Mouse (Mus musculus) layer of hippocampus, adult 8-10 months (tissue): ENCODE measurements around the gene Gm29666. TPM values are rescaled to one million over a fixed set of nuclear protein-coding genes. Genes with fewer than 3 reads are reported as not detected.

ENCODE experiments used
- DNase-seq, 2 experiments: peaks; one replicate each; pipeline ENCODE4 v3.0.0; 2022; ENCODE audit warnings: low spot score in 2 of 2
- total RNA-seq, 4 experiments: library from RNA; stranded (reverse); gene quantifications; 2 replicates each; pipeline ENCODE4 v1.2.4; 2022

Gm29666 gene
- total RNA-seq: 1 to 10 TPM; 1.3 to 1.8 (median 1.7) TPM

DNA sequence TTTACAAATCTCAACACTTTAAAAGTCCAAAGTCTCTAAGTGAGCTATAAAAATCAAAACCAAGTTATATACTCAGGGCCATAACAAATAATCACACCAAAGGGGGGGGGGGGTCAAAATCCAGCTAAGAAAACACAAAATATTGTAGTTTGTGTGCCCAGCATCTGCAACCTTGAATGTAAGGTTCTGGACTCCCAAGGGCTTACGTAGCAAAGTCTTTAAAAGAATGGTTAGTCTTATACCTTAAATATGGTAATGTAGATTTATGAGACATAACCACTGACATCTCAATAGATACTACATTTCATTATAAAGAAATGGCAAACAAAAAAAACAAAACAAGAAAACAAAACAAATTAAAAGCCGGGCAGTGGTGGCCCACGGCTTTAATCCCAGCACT, at the start of gene Gm29666:
Gene Gm29666, minus strand, starts transcription at position 101 of the 400 bp plus-strand sequence.
- DNase-seq: no peak

GRCm38 (mm10) chr15:84968534-84968933, 48.7 kb upstream of the Gm29666 start:
- no peak for DNase-seq

- DNase-seq: no peak
Observed at GRCm38 (mm10) chr15:84965575-84966360, 45.9 kb upstream of the Gm29666 start.

GRCm38 (mm10) chr15:84964771-84965170, 44.9 kb upstream of the Gm29666 start:
- no peak for DNase-seq

DNA sequence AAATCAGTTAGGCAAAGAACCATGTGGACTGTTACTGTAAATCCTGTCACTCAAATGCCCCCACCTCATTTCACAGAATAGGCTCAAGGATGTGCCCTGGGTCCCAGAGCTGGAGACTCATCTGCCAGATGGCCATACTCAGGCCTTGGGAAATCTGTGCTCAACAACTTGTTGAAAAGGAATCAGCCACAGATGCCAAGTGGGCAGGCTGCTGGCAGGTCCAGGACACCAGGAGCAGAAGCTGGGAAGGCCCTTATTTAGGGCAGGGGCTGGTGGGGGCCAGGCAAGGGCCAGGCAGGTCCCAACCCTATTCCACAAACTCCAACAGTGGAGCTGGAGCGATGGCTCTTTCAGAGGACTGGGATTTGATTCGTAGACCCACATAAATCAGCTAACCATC, 42.7 kb upstream of the Gm29666 start:
- DNase-seq: no peak

DNA sequence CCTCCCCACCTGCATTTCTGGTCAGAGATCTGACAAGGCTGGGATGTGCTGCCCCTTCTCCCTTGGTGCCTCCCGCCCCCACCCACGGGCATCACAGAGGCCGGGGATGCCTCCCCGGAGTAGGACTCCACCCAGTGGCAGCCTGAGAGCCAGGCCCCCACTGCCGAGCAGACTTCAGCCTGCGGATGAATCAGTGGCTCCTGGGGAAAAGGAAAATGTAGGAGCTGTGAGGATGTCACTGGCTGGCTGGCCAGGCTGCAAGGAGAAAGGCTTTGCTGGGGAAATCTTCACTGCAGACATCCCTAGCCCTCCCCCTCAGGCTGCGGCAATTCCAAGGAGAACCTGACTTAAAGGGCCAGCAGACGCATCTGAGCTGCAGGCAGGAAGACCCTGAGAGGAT, 40.9 kb upstream of the Gm29666 start:
- DNase-seq: peak; percentile 61 to 67

GRCm38 (mm10) chr15:84959891-84960290, 40.1 kb upstream of the Gm29666 start:
- DNase-seq: no peak

DNA sequence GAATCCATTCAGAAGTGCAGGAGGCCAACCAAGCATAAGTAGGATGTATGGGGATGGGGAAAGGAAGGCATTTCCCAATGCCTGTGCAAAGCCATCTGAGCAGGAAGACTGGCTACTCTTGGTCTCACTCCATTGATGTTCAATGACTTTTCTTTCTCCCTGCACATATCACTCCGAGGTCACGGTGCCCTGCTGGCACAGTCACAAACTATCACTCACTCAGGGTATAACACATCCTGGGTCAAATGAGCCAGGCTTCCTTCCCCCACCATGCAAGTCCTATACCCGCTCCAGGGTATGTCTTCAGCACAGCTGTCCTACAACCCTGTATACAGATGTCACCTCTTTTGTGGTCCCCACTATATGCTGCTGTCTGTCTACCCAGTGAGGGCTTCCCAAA, 38.5 kb upstream of the Gm29666 start:
- no peak for DNase-seq

DNA sequence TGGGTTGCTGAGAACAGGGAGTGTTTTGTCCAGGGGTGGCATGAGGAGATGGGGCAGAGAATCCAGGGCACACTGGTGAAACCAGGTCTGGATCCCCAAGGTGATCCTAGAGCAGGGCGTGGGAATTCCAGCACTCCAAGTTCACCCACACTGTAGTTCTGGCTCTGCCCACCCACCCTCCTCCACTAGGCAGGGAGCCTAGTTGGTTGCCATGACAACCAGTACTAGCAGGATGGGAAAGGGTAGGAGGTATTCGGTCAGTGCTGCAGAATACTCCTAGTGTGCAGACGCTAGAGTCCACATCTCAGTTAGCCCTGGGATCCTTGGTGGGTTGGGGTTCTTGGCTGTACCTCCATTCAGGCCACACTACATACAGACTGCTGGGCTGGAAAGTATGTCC, 38.0 kb upstream of the Gm29666 start:
- peak; percentile 74 to 76 for DNase-seq

DNA sequence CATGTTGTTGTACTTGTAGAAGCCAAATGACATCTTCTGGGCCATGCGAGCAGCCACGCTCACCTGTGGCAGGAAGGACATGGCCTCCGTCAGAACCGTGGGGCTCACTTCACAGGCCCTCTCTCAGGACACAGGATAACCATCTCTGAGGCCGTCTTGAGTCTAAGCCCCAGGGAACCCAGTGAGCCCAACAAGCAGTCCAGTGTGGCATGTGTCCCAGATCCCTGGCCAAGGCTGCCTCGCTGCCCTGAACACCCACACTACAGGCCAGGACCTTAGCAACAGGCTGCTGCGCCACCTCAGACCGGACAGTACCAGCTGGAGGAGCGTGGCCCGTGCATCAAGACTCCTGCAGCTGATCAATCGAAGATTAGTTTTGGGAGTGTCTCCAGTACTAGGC, 33.4 kb upstream of the Gm29666 start:
- no peak for DNase-seq

GRCm38 (mm10) chr15:84950053-84950452, 30.2 kb upstream of the Gm29666 start:
- peak in 1 of 2 experiments; percentile 66 for DNase-seq

DNA sequence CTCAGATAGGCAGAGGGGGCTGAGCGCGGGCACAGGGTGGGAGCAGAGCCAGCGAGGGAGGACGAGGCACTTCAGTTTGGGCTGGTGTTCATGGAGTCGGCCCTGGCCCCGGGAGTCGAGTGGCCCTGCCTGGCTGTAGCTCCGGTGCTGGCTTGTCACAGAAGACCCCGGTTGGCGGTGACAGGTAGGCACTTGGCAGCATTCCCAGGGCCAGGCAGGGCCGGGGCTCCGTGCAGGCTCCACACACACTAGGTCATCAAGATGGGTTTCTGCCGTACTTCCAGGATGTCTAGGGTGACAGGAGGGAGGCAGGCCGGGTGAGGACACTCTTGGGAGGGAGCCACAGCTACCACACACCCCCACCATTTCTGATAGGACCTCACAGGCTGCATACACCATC, 29.2 kb upstream of the Gm29666 start:
- DNase-seq: no peak

- no peak for DNase-seq
Observed at GRCm38 (mm10) chr15:84944319-84944718, 24.5 kb upstream of the Gm29666 start.

GRCm38 (mm10) chr15:84942647-84943285, 22.9 kb upstream of the Gm29666 start:
- peak in 1 of 2 experiments; percentile 70 for DNase-seq

- DNase-seq: no peak
Observed at GRCm38 (mm10) chr15:84940102-84940501, 20.3 kb upstream of the Gm29666 start.

GRCm38 (mm10) chr15:84934901-84935300, 15.1 kb upstream of the Gm29666 start:
- DNase-seq: no peak

- no peak for DNase-seq
Observed at GRCm38 (mm10) chr15:84932351-84932750, 12.5 kb upstream of the Gm29666 start.

- no peak for DNase-seq
Observed at GRCm38 (mm10) chr15:84925495-84926018, 5.7 kb upstream of the Gm29666 start.

GRCm38 (mm10) chr15:84924781-84925315, 5.0 kb upstream of the Gm29666 start:
- no peak for DNase-seq

DNA sequence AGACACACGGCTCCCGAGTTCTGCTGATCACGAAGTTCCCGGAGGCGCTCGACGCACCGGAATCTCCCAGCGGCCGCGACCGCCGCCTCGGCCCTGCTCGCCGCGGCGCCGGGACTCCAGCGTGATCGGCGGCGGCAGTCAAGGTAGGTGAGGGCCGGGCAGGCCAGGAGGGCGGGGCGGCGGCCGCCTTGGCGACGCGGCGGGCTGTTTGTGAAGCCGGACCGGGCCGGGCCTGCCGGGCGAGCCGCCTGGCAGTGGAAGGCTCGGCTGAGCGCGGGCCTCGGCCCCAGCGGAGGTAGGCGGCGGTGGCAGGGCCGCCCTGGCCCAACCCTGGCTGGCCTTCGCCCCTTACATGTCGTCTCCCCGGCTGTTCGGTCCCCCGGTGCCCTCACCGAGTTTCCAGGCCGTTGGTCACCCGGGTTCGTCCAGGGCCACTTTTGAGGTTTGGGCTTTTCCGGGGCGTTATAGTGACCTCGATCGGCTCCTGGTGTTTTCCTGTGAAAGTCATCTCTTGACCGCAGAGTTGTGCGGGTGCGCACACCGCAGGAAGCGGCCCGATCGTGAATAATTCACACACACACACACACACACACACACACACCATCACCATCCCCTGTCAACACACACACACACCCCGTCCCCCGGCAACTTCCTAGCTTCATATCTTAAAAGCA, 3.8 kb upstream of the Gm29666 start:
- no peak for DNase-seq

DNA sequence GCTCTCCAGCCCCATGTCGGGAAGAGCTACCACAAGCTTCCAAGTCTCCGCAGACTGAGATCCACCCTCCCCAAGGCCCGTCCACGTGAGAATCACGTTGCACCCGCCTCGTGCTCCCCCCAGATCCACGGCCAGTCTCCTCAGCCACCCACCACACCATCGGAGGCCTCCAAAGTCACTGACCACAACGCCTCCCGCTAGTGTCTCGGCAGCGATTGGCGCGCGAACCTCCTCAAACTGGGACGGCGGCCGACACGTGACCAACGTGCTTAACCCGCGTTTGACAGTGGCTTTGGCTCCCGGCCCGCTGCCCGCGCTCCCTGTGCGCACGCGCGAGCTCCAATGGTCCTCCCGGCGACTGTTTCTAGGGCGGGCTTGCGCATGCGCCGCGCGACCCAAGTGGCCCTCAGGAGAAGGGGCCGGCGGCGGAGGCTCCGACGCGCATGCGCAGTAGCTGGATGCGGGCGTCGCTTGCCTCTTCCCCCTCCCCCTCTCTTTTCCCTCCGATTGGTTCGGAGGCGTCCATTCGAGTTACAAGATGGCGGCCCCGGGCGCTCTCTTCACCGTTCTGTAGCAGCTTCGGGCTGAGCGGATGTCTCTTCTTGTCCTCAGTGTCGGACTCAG, 3.2 kb upstream of the Gm29666 start, which contains the start of gene Nup50:
Gene Nup50, plus strand, starts transcription at position 528 of the 624 bp plus-strand sequence.
- DNase-seq: peak; percentile 99 to 100
